ENCODE assay signal across 13 mouse cellular contexts in the genomic region with DNA sequence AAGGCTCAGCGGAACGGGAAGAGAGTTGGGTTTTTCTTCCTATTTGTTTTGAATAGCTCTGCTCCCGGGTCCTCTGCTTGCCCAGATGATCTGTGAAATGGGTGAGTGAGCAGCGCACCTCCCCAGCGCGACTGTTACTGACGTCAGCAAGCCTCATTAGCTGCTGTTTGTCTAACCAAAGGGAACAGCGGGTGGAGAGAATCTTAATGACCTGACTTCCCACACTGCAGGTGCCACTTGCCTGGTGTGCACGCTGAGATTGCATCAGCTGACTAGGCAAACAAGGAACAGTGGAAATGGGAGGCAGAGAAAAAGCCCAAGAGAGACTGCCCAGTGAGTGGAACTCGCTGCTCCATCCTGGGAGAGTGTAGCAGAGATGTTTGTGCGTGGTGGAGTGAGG. TPM values are rescaled to one million over a fixed set of nuclear protein-coding genes. Genes with fewer than 3 reads are reported as not detected.
A peak's percentile ranks its signal among the peaks of the same experiment; 100 is the strongest.
DNase-seq lines count a peak whose midpoint lies in the region; ATAC-seq lines count a peak whose summit lies in the region.
"Had no signal": no experiment of that assay in that cellular context is flagged by ENCODE, and none has a peak within 500 bp of the region (broad histone marks: within the 10 kb centered on the region; RNA-seq: fewer than 3 reads in every experiment).

No protein-coding gene starts in this region.

- DNase-seq in lung, adult 18-20 months = peak; percentile 12 to 25
- no peak for DNase-seq in lung, postnatal 14 days
- DNase-seq in ES-CJ7 (ENCODE audit: low read depth, low spot score) = peak; percentile 51
- DNase-seq in kidney, adult 8-10 months = peak; percentile 30 to 57
- DNase-seq in lung, postnatal 36 days = peak; percentile 20
- no peak for DNase-seq in spleen, postnatal 4 days (ENCODE audit: low spot score in 2 of 2)
- no peak for DNase-seq in ovary, postnatal 36 days (ENCODE audit: low spot score)
- DNase-seq: cerebellum, adult 11-12 months; heart, adult 2 months; heart, postnatal 14 days; liver, embryonic 13.5 days; thymus, postnatal 14 days had no signal

- ATAC-seq in erythroid progenitor cell, adult 5-6 weeks (replicated peaks; ENCODE audit: low FRiP score, poor library complexity, severe bottlenecking) = no peak

RNA-seq across cellular contexts. Expression of gene Tnfrsf21, which starts 25.2 kb away (rescaled TPM):
- 17.6 and 19.5 TPM in 2 replicates for total RNA-seq in erythroid progenitor cell, adult 5-6 weeks (2015; ENCODE audit: low replicate concordance)
- total RNA-seq in erythroid progenitor cell, adult 5-6 weeks (2017; ENCODE audit: low replicate concordance) = 11.0 and 14.6 TPM in 2 replicates

Comparison
In these comparisons a context has a peak if more than half of its experiments do, and no peak if none do; other contexts are left out.
1. DNase-seq: peak in lung, adult 18-20 months (2 of 2), ES-CJ7 (single experiment), kidney, adult 8-10 months (2 of 2) and lung, postnatal 36 days (single experiment); none in lung, postnatal 14 days (single experiment), spleen, postnatal 4 days (0 of 2) and ovary, postnatal 36 days (single experiment).